Mouse (Mus musculus) urinary bladder, postnatal 10 days (tissue): ENCODE data around the gene Cnnm1.

ENCODE experiments used
- DNase-seq: peaks from one replicate; pipeline ENCODE4 v3.0.0; 2022; ENCODE audit warnings: low spot score

Cnnm1 gene

DNA sequence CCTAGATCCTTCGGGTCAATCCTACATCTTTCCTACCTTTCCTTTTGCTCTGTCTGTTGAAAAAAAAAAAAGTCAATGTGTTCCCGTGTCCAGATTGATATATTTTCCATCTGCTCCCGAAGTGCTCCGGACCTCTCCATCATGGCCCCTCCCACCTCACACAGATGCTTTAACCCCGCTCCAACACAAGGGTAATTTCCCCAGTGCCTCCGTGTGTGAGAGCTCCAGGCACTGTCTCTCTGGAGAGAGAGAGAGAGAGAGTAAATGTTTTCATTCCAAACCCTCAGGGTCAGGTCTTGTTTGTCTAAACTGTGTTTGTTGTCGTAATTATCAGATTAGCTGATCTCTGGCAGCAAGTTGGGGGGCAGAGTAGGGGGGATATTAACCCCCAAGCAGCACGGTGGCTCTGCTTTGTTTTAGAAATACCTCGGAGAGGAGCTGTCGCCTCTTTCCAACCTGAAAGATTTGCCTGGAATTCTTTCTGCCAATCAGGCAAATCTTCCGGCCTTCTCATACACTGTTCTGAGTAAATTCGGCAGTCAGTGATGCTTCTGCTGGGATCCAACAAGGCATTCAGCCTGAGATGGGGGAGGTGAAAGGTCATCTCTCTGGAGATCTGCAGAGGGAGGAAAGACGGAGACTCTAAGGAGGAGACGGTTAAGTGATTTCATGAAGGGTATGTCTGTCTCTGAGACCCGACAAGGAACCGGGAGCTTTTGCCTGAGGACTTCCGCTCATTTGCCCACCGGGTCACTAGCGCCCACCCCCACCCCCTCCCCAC is 106.3 kb downstream of the Cnnm1 start:
- DNase-seq, result no peak
